Mouse (Mus musculus): ENCODE data around the gene Arhgef39.

GRCm38 (mm10) chr4:43506074-43506473, 6.6 kb upstream of the Arhgef39 start:
- TF ChIP-seq CTCF (IDR thresholded peaks at IDR 0.05; ENCODE audit: low read depth) (no peak), EP300 (IDR thresholded peaks at IDR 0.05; ENCODE audit: low read depth) (no peak)
